Mouse (Mus musculus) gastrocnemius, adult 18-20 months (tissue): ENCODE data around the gene Tbl1x. TPM values are rescaled to one million over a fixed set of nuclear protein-coding genes. Genes with fewer than 3 reads are reported as not detected.

Source experiments
- DNase-seq: peaks from one replicate; pipeline ENCODE4 v3.0.0; 2021; ENCODE audit warnings: low spot score
- total RNA-seq, 2 experiments: library from RNA; stranded (reverse); gene quantifications; 2 replicates each; pipeline ENCODE4 v1.2.3; 2021

Tbl1x gene
- total RNA-seq, 2 experiments from 2014 or later: 10.3 to 12.8 TPM

DNA sequence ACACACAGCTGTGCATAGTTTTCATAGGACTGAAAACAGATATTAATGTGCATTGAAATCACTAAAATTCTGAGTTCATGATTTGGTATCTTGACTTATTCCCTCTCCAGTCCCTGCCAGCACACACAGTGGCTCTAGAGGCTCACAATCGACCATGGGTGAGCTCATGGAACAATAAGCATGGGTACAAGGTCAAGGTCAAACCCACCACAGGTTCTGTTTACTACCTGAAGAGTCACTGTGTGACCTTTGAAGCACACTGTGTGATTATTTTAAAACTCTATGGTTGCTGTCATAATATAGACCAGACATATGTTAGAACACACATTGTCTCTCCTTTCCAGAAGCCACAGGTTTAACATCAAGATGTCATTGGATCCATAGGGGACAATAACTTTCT is 96.7 kb downstream of the Tbl1x start:
- DNase-seq: no peak

DNA sequence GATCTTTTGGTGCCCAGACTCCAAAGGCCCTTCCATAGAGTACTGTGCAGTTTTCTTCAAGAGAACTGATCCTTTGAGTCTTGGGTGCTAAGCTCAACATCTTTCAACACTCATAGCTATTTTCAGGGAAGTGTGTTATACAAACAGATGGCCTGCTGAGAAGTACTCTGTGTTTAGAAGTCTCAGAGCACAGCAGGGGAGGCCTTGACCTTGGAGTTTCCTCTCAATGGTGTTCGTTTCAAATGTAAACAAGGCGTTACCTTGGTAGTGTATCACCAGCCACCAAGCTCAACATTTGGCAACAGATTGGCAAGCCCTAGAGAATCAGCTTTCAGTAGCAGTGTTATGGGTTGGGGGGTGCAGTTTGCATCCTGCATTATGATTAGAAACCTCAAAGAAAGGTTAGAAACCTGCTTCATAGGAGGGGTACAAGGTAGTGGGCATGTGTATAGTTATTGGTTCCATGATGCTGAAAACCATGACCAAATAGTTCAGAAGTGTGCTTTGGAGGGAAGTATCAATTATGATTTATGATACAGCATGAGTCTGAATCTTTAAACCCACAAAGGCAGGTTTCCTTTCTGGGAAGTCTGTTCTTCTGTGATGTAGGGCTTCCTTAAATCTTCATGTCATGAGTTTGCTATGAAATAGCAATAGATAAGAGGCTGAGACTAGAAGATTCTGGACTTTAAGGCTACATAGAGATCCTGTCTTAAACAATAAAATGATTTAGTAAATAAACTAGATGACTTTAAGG is 98.3 kb downstream of the Tbl1x start:
- no peak for DNase-seq

DNA sequence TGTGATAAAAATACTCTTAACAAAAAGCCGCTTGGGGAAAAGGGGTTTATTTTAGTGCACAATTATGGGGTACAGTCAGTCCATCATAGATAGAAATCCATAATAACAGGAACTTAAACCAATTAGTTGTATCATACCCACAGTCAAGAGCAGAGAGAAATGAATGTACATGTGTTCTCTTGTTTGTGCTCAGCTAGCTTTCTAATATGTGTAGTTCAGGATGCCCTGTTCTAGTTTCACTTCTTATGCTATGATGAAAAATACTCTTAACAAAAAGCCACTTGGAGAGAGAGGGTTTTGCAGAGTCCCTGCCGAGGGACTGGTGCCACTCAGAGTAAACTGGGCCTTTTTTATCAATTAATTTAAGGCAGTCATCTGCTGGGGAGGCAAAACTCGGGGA is 101.1 kb downstream of the Tbl1x start:
- DNase-seq: no peak

DNA sequence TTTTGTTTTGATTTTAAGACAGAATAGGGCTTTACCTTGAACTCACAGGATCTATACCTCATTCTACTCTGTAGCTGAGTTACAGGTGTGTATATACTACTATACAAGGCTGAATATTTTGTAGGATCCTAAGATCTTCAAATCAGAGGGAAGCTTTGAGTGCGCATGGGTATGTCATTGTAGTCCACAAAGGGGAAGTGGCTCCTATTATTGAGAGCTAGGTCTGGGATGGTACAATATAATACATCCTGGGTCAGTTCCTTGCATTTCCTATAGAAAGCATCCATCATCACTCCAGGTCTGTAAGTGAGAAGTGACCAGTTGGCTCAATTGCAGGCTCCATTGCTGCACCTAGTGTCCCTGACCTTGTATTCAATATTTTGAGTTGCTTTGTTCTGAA is 102.2 kb downstream of the Tbl1x start:
- no peak for DNase-seq

DNA sequence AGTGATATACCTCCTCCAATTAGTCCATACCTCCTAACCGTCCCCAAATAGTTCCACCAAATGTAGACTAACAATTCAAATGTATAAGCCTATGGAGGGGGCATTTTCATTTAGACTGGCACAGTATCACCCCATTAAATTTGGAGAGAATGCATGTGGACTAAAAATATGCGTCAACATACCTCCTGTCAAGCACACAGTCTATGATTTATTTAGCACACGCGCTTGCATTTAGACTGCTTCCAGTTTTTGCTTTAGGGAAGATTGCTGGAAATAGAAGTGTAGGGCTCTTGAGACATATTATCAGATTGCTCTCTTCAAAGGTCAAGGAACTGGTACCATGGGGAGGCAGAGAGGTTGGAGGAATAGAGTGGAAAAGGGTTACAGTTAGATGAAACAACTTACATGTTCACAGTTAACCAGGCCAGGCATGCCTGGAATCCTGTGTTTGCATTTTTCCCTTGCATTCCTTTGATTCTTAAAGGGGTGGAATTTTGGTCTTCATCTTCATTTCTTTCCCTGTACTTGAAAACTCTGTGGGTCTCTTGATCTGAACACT is 105.0 kb downstream of the Tbl1x start:
- DNase-seq: no peak

DNA sequence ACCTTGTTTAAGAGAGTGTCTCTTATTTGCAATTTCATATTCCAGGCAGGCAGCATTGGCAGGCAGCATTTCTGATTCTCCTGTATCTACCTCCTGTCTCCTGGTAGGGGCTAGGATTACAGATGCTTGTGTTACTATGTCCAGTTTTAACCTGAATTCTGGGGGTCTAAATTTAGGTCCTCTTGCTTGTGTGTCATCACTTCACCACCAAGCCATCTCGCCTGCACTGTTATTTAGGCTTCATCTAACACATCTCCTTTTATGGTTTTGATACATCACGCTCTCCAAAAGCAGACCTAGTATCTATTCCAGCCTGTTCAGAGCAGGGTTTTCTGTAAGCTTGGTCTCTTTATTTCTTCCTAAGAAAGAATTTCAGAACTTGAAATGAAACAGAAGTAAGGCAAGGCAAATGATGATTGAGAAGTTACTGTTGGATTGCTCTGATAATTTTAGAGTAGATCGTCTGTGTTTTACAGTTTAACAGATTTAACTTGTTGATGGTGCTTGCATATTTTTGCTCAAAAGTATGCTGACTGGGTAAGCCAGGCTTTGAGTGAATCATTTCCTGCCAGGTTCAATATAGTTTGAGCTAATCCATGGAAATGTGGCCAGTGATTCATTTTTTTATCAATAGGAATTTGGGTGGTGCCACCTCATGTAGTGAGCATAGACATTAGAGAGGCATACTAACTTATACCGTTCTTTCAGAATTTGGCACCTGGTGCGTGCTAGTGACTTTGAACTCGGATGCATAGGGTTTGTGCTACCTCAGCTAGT is 106.7 kb downstream of the Tbl1x start:
- peak; percentile 18 for DNase-seq

DNA sequence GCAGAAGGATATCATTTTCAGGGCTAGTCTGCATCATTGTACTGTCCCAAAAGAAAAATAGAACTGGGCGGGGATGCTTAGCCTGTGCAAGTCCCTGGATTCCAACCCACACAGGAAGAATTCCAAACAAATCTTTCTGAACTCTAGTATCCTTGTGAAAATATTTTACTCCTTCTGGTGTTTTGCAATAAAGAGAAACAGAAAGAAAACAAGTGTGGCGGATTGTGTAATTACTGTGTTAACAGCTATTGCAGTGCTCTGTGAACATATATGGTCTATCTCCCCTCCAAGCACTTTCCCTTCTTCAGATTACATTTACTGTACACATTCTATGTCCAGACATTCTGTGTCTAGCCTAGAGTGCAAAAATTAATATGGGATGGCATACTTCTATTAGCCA is 119.6 kb downstream of the Tbl1x start:
- peak; percentile 21 for DNase-seq

DNA sequence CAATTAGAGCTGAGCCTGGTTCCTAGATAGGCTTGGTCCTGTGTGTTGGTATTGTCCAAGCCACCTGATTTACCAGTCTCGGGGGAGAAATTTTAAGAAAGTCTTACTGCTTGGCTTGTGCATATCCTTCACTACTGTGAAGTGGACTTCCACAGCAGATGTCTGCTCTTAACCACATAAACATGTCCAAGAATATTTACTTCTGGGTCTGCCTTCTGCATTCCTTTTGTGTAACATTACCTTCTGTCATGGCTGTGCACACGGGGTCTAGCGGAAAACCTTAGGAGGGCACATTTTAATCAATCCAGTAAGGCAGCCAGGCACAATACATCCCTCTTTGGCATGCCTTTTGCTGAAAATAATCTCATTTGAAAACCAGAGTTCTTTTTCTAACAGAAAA is 125.7 kb downstream of the Tbl1x start:
- DNase-seq: no peak

DNA sequence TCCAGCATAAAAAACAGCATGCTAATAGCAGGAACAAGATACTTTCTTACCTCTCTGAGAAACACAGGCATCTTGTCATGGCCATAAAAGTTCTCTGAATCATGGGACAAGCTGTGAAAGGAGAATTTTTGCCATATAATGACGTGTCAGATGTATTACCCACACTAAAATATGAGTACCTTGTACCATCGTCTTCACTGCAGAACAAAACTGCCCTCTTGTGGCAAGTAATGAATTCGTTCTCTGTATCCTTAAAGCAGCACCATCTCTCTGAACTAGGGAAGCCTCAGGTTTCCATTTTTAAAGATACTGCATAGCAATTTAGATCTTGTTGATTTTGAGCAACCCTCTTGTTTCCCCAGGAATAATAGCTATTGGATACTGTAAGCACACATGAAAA is 127.3 kb downstream of the Tbl1x start:
- DNase-seq: peak; percentile 59

DNA sequence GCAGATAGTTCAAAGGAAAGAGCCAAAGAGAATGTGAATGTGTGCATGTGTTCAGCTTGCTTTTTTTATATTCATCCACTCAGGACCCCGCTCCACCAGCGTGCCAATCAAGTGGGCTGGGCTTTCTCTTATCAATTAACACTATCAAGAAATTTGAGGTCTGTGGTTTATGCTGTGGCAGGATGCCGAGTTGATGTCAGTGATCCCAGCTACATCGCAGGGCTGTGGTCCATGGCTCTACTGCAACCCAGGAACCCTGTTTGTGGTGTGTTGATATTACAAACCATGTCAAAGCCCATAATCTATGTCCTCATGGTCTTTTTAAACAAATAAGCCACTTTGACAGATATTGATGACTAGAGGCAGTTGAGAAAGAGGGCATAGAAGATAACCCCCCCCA is 129.5 kb downstream of the Tbl1x start:
- no peak for DNase-seq

DNA sequence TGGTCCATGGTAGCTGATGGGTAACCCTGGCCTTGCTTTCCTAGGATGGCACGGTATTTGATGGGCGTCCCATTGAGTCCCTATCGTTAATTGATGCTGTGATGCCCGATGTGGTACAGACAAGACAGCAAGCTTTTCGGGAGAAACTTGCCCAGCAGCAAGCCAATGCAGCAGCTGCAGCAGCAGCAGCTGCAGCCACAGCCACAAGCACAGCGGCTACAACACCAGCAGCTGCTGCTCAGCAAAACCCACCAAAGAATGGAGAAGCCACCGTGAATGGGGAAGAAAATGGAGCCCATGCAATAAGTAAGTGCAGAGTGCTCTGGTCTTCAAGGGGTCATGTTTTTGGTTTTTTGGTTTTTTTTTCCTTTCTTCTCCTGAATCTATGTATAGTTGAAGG is 135.4 kb downstream of the Tbl1x start:
- DNase-seq: no peak

DNA sequence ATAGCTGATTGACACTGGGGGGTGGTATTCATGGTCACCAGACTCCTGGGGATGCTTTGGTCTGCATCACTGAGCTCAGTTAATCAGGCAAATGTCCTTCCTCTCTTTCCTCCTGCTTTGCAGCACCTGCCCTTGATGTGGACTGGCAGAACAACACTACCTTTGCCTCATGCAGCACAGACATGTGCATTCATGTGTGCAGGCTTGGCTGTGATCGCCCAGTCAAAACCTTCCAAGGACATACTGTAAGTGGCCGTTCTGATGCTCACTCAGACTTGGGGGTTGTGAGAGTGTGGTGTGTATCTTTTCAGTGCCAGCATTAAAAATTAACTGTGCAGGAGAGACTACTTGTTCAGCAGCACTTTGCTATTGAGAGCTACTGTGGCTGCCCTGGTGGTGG is 139.4 kb downstream of the Tbl1x start:
- no peak for DNase-seq

DNA sequence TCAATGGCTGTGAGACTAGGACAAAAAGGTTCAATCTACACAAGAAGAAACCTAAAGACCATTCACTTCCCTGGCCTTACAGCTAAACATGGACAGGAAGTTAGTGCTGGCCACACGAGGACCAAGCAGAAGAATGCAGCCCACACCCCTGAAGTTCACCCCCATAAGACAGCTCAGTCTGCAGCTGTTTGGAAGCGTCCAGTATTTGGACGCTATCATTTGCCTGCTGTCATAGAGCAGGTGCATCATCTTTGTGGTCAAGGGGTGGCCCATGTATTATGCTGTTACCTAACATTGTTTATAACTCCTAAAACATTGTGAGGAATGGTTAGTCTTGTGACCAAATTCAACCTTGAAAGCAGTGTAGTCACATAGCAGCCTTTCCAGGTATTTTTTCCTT is 151.2 kb downstream of the Tbl1x start:
- no peak for DNase-seq

DNA sequence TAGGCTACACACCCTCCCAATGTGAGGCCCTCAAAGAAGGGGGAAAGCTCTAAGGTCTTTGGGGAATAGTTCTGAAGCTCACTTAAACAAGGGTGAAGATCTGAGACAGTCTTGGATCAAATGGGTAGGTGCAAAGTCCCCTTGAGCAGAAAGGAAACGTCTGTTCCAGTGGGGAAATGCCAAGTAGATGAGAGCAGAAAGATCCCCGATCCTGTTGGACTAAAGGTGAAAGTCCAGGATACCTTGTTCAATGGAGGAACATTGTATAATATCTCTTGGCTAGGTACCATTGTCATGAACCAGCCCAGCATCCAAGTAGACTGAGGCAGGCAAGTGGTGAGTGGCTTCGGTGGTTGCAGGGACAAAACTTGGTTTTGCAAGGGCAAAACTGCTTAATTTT is 152.5 kb downstream of the Tbl1x start:
- DNase-seq: no peak

DNA sequence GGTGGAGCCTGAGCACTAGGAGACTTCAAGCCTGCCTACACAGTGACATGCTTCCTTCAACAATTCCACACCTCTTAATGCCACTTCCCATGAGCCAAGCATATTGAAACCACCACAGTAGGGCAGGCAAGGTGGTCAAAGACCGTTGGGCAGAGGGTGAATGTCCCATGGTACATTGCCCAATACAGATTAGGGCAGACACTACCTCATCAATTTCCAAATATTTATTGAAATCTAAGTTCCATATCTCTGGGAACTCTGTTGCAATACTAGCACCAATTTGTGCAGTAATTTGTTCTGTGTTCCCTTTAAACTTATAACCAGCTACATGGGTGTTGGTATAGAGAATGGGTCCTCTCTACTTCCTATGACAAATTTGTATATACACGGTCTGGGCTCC is 154.2 kb downstream of the Tbl1x start:
- no peak for DNase-seq

DNA sequence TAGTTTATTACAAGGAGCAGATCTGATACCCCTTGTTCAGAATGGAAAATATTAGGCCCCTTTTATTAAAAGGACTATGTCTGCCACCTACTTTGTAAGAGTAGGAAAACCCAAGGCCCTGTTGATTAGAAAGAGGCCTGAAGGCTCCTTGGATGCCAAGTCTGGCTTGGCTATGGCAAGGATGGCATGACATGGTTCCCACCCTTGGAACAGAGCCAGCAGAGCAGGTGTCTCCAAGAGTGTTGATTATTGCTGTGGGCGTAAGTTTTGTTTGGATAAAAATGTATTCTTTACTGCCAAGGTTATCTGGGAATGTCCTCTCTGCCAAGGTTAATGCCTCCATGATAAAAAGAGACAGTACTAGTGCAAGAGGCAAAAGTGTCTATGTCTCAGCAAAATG is 156.1 kb downstream of the Tbl1x start:
- DNase-seq: no peak

DNA sequence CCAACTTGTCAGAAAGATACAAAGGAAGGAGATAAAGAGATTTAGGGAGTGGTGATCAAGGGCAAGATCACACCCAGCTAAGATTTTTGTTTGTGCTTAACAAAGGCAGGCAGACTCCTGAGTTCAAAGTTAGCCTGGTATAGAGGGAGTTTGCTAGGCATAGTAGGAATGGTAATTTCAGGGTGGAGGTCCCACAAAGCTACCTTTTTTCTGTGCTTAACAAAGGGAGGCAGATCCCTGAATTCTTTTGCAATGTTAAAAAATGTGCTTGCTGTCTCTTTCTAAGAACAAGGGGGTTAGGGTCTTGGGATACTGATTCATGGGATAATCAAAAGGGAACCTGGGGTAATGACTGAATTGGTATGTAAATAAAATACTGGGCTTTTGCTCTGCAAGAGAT is 156.6 kb downstream of the Tbl1x start:
- no peak for DNase-seq

DNA sequence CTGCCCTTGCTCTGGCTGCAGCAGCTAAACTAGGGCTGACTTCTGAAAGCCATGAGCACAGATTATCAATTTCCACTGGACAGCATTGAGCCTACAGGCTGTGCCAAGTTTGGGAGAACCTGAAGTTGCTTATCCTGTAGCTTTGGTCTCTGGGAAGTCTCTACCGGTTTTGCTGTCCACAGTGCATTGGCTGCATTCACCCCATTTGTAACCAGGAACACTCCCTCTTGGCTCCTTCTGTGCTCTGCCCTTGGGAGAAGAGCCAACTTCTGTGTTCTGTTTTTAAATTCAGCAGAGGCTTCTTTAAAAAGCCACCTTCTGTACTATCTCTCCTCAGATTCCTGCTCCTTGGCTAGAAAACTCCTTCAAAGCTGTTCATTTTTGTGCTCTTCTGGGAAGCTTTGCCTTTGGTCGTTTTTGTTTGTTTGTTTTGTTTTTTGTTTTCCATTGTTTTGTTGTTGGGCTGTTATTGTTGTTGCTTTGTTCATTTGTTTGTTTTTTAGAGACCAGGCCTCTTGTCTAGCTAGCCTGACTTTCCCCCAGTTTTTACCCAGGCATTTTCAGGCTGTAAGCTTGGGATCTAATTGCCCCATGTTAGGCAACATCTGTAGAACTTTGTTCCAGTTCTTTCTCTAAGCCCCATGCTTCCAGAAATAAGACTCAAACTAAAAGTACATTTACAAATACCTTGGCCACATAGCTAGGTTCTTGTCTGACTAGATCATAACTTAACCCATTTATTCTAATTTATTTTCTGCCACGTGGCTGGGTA is 159.2 kb downstream of the Tbl1x start:
- DNase-seq: peak; percentile 16
